Mouse (Mus musculus): ENCODE measurements around the gene Gipc3.

DNA sequence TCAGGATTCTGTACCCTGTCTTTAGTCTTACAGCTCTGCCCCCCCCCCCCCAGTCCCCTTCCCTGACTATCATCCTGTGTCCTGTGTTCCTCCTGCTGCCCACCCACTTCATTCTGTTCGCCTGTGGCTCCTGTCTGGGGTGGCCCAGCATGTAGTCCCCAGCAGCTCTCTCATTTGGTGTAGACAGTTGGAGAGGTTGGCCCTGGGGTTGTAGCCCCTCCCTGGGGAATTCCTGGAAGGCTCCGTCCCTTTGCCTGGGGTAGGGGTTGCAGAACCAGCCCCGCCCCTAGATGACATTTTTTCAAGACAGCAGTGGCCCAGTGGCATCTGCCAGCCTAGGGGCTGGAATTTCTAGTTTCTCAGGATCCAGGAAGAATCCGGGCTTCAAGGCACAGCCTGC, 15.1 kb upstream of the Gipc3 start:
- no peak for TF ChIP-seq CTCF (IDR thresholded peaks at IDR 0.05; ENCODE audit: low read depth, low read length)
- no peak for TF ChIP-seq POLR2A (IDR thresholded peaks at IDR 0.05; ENCODE audit: extremely low read depth, insufficient read depth, low read length)

All from liver, adult 2 months (tissue).